Mouse (Mus musculus) frontal cortex, postnatal 25 days (tissue): Measurements from ENCODE around the gene Wipi1.

Experiments used
- DNase-seq, 2 experiments: peaks; one replicate each; pipeline ENCODE4 v3.0.0; 2022; ENCODE audit warnings: low spot score in 2 of 2

The Wipi1 gene

GRCm38 (mm10) chr11:109619055-109619454, 7.3 kb upstream of the Wipi1 start:
- peak; percentile 35 to 49 for DNase-seq

- DNase-seq, result no peak
Observed at GRCm38 (mm10) chr11:109616766-109617165, 5.0 kb upstream of the Wipi1 start.

DNA sequence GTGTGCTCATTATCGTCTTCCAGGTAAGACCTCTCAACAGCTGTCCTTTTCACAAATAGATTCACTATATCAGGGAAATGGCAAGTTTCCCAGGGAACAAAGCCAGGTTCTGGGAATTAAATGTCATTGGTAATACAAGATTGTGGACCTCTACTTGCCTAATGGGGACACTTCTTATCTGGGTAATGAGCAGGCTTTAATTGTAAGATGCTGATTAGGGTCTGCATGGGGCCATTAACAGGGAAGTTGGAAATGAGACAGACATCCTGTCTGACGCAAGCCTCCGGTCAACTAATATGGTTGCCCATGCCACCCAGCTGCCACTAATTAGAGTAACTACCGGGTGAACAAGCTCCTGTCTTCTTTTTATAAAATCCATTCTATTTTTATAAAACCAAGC, 4.6 kb upstream of the Wipi1 start:
- DNase-seq, result no peak

DNA sequence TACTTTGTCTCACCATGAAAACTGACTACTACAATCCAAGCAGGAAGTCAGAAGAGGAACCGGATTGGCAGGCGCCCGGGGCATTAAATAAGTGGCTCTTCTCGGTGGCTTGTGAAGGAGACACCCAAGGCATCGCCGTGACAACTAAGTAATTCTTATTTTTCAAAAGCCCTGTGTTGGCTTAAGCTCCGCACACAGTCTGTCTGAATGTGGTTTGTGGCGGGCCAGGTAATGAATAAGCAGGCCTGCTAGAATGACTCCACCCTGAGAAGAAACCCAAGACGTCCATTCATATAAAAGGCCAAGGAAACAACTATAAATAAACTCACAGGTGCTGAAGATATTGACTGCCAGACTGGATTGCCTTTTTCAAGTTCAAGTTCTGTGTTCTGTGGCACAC, 3.5 kb upstream of the Wipi1 start:
- no peak for DNase-seq

DNA sequence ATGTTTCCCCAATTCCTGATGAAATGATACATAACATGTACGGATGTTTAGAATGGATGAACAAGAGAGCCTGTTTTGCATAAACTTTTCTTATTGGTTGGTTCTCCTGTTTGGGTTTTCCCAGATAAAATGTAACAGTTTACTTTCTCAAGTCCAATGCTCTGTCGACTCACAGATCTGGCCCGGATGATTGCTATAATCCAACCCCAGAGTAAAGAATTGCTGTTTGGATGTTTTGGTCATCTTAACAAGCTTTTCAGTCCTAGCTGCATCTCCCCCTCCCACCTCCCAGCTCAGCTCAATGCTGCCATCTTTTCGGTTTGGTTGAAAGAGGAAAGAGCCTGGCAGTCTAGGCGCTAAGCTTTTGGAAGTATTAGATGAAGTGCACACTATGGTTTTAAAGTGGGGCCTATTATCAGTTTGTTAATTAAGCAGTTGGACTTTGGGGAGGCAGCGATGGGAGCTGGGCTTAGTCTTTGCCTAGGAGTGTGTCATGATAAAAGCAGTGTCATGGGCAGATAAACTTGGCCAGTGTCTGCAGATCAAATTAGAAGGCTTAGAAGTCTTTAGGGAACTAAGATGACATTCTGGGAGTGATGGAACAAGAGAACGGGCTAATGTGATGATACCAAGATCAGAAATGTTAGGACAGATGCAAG, 1.2 kb upstream of the Wipi1 start:
- DNase-seq, result no peak

- no peak for DNase-seq
Observed at GRCm38 (mm10) chr11:109610795-109611302, 918 bp downstream of the Wipi1 start.

DNA sequence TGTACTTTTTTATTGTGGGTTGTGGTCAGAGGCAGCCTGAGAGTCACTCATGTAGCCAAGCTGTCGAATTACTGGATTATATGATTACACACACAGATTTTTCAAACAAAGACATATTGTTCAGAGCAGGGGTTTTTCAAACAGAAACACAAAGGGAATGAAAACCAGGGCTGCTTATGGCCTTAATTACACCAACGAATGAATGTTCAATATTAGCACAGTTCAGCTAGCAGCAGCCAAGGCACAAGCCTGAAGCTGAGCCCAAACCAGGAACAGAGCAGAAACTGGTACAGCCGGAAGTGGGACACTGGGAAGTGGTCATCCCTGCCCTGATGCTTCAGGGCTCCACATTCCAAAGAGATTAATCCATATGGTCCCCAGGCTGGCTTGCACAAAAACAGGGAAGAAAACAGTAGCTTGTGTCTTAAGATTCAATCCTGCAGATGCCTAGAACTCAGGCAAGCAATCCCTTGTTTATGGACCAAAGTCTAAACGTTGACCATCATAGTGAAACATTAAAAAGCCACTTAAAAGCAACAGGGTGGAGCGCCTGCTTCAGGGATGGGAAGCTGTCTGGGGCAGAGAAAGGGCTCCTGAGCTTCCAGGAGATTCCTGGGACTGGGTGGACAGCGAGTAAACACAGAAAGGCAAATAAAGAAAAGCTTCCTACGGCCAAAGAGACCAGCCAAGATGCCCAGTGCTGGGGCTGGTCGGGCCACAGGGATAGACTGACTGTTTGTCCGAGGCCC, 1.5 kb downstream of the Wipi1 start:
- DNase-seq, result no peak

- DNase-seq, result no peak
Observed at GRCm38 (mm10) chr11:109608976-109609625, 2.7 kb downstream of the Wipi1 start.

- no peak for DNase-seq
Observed at GRCm38 (mm10) chr11:109607600-109607999, 4.2 kb downstream of the Wipi1 start.

DNA sequence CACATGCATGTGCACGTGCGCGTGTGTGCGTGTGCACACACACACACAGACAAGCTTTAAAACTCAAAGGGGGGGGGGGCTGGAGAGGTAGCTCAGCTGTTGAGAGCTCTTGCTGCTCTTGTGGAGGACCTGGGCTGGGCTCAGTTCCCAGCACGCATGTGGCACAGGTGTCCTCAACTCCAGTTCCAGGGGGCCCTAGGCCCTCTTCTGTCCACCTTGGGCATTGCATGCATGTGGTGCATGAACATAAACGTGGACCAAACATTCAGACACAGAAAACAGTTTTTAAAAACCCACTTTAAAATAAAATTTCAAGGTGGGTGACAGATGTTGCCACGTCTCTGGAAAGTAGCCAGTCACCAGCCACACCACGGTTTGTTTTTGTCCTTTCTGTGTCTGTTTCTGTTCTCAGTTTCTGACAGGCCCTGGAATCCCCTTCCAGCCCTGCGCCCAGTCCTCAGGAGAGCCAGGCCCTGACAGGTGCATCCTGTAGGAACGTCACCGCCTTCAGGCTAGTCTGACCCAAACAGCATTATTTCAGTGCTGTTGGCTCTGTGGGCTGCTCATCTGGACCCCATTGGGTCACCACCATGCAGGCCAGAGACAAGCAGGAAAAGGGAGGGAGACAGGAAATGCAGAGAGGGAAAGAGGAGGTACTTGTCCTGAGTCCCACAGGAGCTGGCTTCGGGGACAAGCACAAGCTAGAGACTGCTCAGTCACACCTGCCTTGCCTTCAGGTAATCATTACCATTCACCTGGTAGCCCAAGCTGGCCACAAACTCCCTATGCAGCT, 12.8 kb downstream of the Wipi1 start:
- no peak for DNase-seq

DNA sequence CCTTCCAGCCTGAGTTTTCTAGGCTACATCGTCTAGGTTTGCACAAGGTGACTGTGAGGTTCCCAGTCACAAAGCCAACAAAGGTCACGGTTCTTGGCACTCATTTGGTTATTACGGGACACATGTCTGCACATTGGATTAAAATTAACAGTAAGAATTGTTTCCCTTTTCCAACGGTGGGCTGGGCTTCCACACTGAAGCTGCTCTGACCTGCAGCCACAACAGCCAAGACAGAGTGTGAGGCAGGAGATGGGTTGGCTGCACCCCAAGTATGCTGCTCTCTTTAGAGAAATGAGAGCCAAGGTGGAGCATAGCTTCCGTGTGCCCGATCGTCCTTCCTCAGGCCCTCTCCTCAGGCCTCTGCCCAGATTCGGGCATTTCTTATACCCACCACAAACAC, 17.0 kb downstream of the Wipi1 start:
- DNase-seq, result no peak

DNA sequence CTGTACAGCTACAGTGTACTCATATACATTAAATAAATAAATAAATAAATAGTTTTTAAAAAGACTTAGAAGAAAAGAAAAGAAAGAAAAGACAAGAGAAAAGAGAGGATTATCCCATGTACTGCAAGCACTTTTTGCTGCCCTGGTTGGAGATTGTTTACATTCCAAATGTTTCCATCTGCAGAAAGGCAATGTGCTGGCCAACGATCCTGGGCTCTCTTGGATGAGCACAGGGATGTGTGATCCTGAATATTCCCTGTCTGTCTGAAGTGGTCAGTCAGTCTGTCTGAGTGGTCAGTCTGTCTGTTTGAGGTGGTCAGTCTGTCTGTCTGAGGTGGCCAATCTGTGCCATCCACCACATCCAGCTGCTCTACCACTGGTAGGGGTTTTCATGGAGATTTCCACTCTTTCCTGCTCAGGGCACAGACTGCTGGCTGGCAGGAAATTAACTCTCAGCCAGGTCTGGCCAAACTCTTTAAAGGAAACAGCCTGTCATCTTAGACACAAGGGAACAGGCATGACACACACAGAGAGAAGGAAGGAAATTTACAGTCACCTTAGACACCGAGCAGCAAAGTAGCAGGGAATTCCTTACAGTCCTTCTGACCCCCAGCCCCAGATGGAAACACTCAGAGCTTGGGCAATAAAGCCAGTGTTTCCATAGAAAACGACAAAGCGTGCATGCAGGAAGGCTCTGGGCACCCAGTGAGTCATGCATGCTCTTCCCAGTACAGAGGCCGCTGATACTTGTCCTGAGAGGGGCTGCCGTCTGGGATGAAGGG, 18.4 kb downstream of the Wipi1 start:
- no peak for DNase-seq

- DNase-seq, result no peak
Observed at GRCm38 (mm10) chr11:109591511-109591910, 20.3 kb downstream of the Wipi1 start.

DNA sequence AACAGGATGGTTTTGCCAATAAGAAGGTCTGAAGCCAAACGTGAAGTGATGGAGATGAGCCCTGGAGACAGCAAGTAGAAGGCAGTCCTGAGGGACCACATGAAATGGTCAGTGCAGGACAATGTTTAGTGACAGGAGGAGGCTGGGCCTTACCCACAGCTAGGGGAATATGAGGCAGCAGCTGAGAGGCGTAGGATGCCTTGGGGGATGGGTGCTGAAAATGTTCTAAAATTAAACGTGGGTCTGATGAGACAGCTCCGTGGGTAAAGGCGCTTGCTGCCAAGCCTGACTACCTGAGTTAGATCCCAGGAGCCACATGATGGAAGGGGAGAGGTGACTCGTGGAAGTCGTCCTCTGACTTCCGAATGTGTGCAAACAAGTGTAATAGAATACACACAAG, 21.8 kb downstream of the Wipi1 start:
- DNase-seq, result no peak

- DNase-seq, result no peak
Observed at GRCm38 (mm10) chr11:109587638-109588374, 24.0 kb downstream of the Wipi1 start.

GRCm38 (mm10) chr11:109587019-109587418, 24.7 kb downstream of the Wipi1 start:
- no peak for DNase-seq

DNA sequence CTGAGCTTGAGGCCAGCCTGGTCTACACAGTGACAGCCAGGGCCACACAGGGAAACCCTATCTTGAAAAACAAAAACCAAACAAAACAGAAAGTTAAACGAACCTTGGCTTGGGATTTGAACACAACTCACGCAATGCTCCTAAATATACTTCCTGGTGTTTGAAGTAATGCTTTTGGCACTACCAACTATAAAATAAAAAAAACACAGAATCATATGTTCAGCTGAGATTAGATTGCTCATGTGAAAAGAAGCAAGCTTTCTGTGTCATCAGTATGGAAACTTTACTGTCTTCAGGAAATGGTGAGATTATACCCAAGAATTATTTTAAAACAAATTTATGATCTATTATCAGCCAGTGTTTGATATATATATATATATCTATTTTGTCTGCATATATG, 25.3 kb downstream of the Wipi1 start:
- no peak for DNase-seq

- DNase-seq, result peak; percentile 55 to 72
Observed at GRCm38 (mm10) chr11:109584843-109585713, 26.7 kb downstream of the Wipi1 start.

- no peak for DNase-seq
Observed at GRCm38 (mm10) chr11:109583986-109584385, 27.8 kb downstream of the Wipi1 start.
